8 mouse cellular contexts compared by ENCODE assay signal in the genomic region with DNA sequence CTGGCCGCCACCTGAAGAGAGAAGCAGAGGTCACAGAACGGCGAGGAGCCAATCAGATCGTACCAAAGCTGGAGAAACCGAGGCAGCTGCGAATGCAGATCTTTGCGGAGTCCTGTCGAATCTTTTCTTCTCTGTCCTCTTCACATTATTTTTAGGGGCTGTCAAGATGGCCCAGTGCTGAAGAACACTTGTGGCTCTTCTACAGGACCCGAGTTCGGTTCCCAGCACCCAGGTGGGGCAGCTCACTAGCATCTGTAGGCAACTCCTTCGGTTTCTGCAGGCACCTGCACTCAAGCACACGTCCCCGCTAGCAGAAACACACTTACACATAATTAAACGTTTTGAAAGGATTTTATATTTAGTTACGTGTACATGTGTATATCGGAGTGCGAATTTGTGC. TPM values are rescaled to one million over a fixed set of nuclear protein-coding genes. Genes with fewer than 3 reads are reported as not detected.
DNase-seq lines count a peak whose midpoint lies in the region; ATAC-seq and TF ChIP-seq lines count a peak whose summit lies in the region.

No protein-coding gene starts in this region.

- peaks cover 36% of the 10 kb centered on the region for H3K4me1 ChIP-seq in E14TG2a.4 (replicated peaks; ENCODE audit: low read depth, low read length)
- H3K4me1 ChIP-seq in hindbrain, embryonic 10.5 days (replicated peaks), result peaks cover 13% of the 10 kb centered on the region
- H3K4me1 ChIP-seq in midbrain, embryonic 10.5 days, result peaks cover 20% of the 10 kb centered on the region

- ATAC-seq in megakaryocyte progenitor cell, adult 5-6 weeks (replicated peaks; ENCODE audit: poor library complexity), result no peak

- no peaks in the 10 kb centered on the region for H3K9me3 ChIP-seq in E14TG2a.4 (ENCODE audit: low read length)
- no peaks in the 10 kb centered on the region for H3K9me3 ChIP-seq in hindbrain, embryonic 10.5 days
- no peaks in the 10 kb centered on the region for H3K9me3 ChIP-seq in midbrain, embryonic 10.5 days (replicated peaks)

- H3K27me3 ChIP-seq in E14TG2a.4 (ENCODE audit: insufficient read depth, low read length), result no peaks in the 10 kb centered on the region
- H3K27me3 ChIP-seq in hindbrain, embryonic 10.5 days (ENCODE audit: insufficient read depth, poor library complexity, severe bottlenecking), result no peaks in the 10 kb centered on the region
- H3K27me3 ChIP-seq in midbrain, embryonic 10.5 days (ENCODE audit: low read depth, poor library complexity, severe bottlenecking), result no peaks in the 10 kb centered on the region

- peaks cover 35% of the 10 kb centered on the region for H3K36me3 ChIP-seq in E14TG2a.4 (ENCODE audit: insufficient read depth, low read length)
- H3K36me3 ChIP-seq in hindbrain, embryonic 10.5 days, result peaks cover 34% of the 10 kb centered on the region
- peaks cover 35% of the 10 kb centered on the region for H3K36me3 ChIP-seq in midbrain, embryonic 10.5 days

- peak overlapping the region; percentile 57 for H3K4me3 ChIP-seq in E14TG2a.4 (replicated peaks; ENCODE audit: low read length)
- H3K4me3 ChIP-seq in hindbrain, embryonic 10.5 days, result peak overlapping the region; percentile 84
- peak overlapping the region; percentile 91 for H3K4me3 ChIP-seq in midbrain, embryonic 10.5 days

- 62% methylated on average over 17 of the region's 17 CpGs for WGBS in hindbrain, embryonic 10.5 days
- WGBS in midbrain, embryonic 10.5 days, result 62% methylated on average over 17 of the region's 17 CpGs

- TF ChIP-seq CTCF in E14TG2a.4 (conservative IDR thresholded peaks at IDR 0.05; ENCODE audit: low read length), result no peak; the same call in 1 of the 2 replicates

- peak overlapping the region; percentile 89; the same call in 1 of the 2 replicates for H3K27ac ChIP-seq in hindbrain, embryonic 10.5 days
- peak overlapping the region; percentile 75 for H3K27ac ChIP-seq in midbrain, embryonic 10.5 days (replicated peaks)

- peak; percentile 54 for DNase-seq in cerebellum, adult 9-11 months
- DNase-seq in cerebellum, adult 11 months, result no peak
- no peak for DNase-seq in hindbrain, embryonic 10.5 days (ENCODE audit: low spot score)
- peak; percentile 39 for DNase-seq in midbrain, embryonic 10.5 days (ENCODE audit: low spot score)
- DNase-seq in layer of hippocampus, postnatal 25 days (ENCODE audit: extremely low spot score in 1 of 2, low spot score in 1 of 2), result no peak
- no peak for DNase-seq in urinary bladder, postnatal 14 days (ENCODE audit: low spot score)

RNA-seq across cellular contexts. Expression of a gene that starts 0.7 kb away (rescaled TPM):
- 436 and 447 TPM in 2 replicates for polyA plus RNA-seq in hindbrain, embryonic 10.5 days (2016; fragmentation: Nextera tagmentation; extraction: Ambion mirVana)
- polyA plus RNA-seq in midbrain, embryonic 10.5 days (2016; fragmentation: Nextera tagmentation; extraction: Ambion mirVana), result 446 and 458 TPM in 2 replicates
- total RNA-seq in layer of hippocampus, postnatal 25 days (2021), result 100 to 1,000 TPM; 122 to 132 TPM
- 151 and 170 TPM in 2 replicates for total RNA-seq in megakaryocyte progenitor cell, adult 5-6 weeks (2015)
- total RNA-seq in megakaryocyte progenitor cell, adult 5-6 weeks (2017), result 142 and 166 TPM in 2 replicates

RNA-seq across cellular contexts. Expression of a gene that starts 20.5 kb away (rescaled TPM):
- 0.03 and 0.32 TPM in 2 replicates for polyA plus RNA-seq in hindbrain, embryonic 10.5 days (2016; fragmentation: Nextera tagmentation; extraction: Ambion mirVana)
- 0.15 and 0.20 TPM in 2 replicates for polyA plus RNA-seq in midbrain, embryonic 10.5 days (2016; fragmentation: Nextera tagmentation; extraction: Ambion mirVana)
- total RNA-seq in layer of hippocampus, postnatal 25 days (2021), result 1 to 10 TPM in 1 of 2 experiments, under 1 TPM in 1; 0.94 to 1.2 TPM
- total RNA-seq in megakaryocyte progenitor cell, adult 5-6 weeks (2015), result not detected in 2 replicates
- not detected in 2 replicates for total RNA-seq in megakaryocyte progenitor cell, adult 5-6 weeks (2017)

RNA-seq across cellular contexts. Expression of a gene that starts 36.7 kb away (rescaled TPM):
- polyA plus RNA-seq in hindbrain, embryonic 10.5 days (2016; fragmentation: Nextera tagmentation; extraction: Ambion mirVana), result 5.9 and 7.7 TPM in 2 replicates
- polyA plus RNA-seq in midbrain, embryonic 10.5 days (2016; fragmentation: Nextera tagmentation; extraction: Ambion mirVana), result 8.3 and 9.0 TPM in 2 replicates
- 1 to 10 TPM; 5.3 to 6.5 TPM for total RNA-seq in layer of hippocampus, postnatal 25 days (2021)
- 6.0 and 7.8 TPM in 2 replicates for total RNA-seq in megakaryocyte progenitor cell, adult 5-6 weeks (2015)
- 5.4 and 13.1 TPM in 2 replicates for total RNA-seq in megakaryocyte progenitor cell, adult 5-6 weeks (2017)

Comparison
In these comparisons a context has a peak if more than half of its experiments do, and no peak if none do; other contexts are left out.
1. DNase-seq: peak in cerebellum, adult 9-11 months (single experiment) and midbrain, embryonic 10.5 days (single experiment); none in cerebellum, adult 11 months (single experiment), hindbrain, embryonic 10.5 days (single experiment), layer of hippocampus, postnatal 25 days (0 of 2) and urinary bladder, postnatal 14 days (single experiment).
2. Peak in every context shown above with its lines, with median percentiles within 50 percentile points of each other: H3K4me3 ChIP-seq.